27 mouse cellular contexts compared by ENCODE assay signal in the genomic region with DNA sequence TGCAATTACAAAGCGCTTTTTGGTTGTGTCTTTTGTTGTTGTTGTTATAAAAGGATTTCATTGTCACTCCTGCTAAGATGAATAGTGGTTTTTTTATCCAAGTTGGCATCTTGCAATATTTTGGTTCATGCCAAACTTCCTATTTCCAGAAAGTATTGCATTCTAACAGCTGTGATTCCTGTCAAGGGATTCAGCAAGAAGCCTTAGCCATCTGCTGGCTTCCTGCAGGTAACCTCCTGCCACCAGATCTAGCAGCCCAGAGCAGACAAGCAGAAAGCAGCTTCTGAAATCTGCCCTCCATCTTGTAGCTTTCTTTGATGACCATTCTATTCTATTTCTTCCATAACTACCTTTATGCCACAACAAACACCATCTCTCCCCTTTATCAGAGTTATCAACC.
DNase-seq lines count a peak whose midpoint lies in the region; ATAC-seq and TF ChIP-seq lines count a peak whose summit lies in the region.
"Had no signal": no experiment of that assay in that cellular context is flagged by ENCODE, and none has a peak within 500 bp of the region (broad histone marks: within the 10 kb centered on the region; RNA-seq: fewer than 3 reads in every experiment).

No protein-coding gene starts in this region.

- H3K4me2 ChIP-seq in midbrain, postnatal 0 days (ENCODE audit: low read depth, low read length, poor library complexity, severe bottlenecking) = no peak overlapping the region
- no peak overlapping the region for H3K4me2 ChIP-seq in midbrain, embryonic 14.5 days (ENCODE audit: low read length)
- H3K4me2 ChIP-seq: embryonic facial prominence, embryonic 15.5 days; forebrain, embryonic 12.5 days; heart, embryonic 15.5 days; hindbrain, embryonic 13.5 days; limb, embryonic 12.5 days; liver, embryonic 15.5 days; lung, embryonic 14.5 days; midbrain, embryonic 15.5 days had no signal

- no peaks in the 10 kb centered on the region for H3K4me1 ChIP-seq in midbrain, postnatal 0 days (ENCODE audit: insufficient read depth, low read length)
- H3K4me1 ChIP-seq in midbrain, embryonic 14.5 days (ENCODE audit: control insufficient read depth, insufficient read depth, low read length) = no peaks in the 10 kb centered on the region
- H3K4me1 ChIP-seq: embryonic facial prominence, embryonic 15.5 days; forebrain, embryonic 12.5 days; heart, embryonic 10.5 days; heart, embryonic 15.5 days; hindbrain, embryonic 13.5 days; limb, embryonic 12.5 days; liver, embryonic 15.5 days; midbrain, embryonic 15.5 days had no signal

- H3K9ac ChIP-seq in midbrain, postnatal 0 days (replicated peaks; ENCODE audit: low read length, poor library complexity, severe bottlenecking) = no peak overlapping the region
- H3K9ac ChIP-seq in midbrain, embryonic 14.5 days (replicated peaks; ENCODE audit: low read length) = no peak overlapping the region
- H3K9ac ChIP-seq: embryonic facial prominence, embryonic 15.5 days; forebrain, embryonic 12.5 days; heart, embryonic 15.5 days; hindbrain, embryonic 13.5 days; limb, embryonic 12.5 days; liver, embryonic 15.5 days; lung, embryonic 14.5 days; midbrain, embryonic 15.5 days had no signal

- no peak overlapping the region for H3K27ac ChIP-seq in midbrain, postnatal 0 days (ENCODE audit: low read depth, low read length)
- no peak overlapping the region for H3K27ac ChIP-seq in midbrain, embryonic 14.5 days (replicated peaks; ENCODE audit: low read depth, low read length)
- H3K27ac ChIP-seq: embryonic facial prominence, embryonic 15.5 days; forebrain, embryonic 12.5 days; heart, embryonic 10.5 days; heart, embryonic 15.5 days; hindbrain, embryonic 13.5 days; limb, embryonic 12.5 days; liver, embryonic 15.5 days; midbrain, embryonic 15.5 days had no signal

- H3K27me3 ChIP-seq in midbrain, postnatal 0 days (ENCODE audit: insufficient read depth, low read length) = no peaks in the 10 kb centered on the region
- no peaks in the 10 kb centered on the region for H3K27me3 ChIP-seq in midbrain, embryonic 14.5 days (ENCODE audit: control insufficient read depth, insufficient read depth, low read length)
- H3K27me3 ChIP-seq: embryonic facial prominence, embryonic 15.5 days; forebrain, embryonic 12.5 days; heart, embryonic 15.5 days; hindbrain, embryonic 13.5 days; liver, embryonic 15.5 days; midbrain, embryonic 15.5 days had no signal

- no peak overlapping the region for H3K4me3 ChIP-seq in midbrain, postnatal 0 days (ENCODE audit: low read depth, low read length)
- H3K4me3 ChIP-seq in midbrain, embryonic 14.5 days (replicated peaks; ENCODE audit: low read depth, low read length) = no peak overlapping the region
- H3K4me3 ChIP-seq: embryonic facial prominence, embryonic 15.5 days; forebrain, embryonic 12.5 days; heart, embryonic 10.5 days; heart, embryonic 15.5 days; hindbrain, embryonic 13.5 days; limb, embryonic 12.5 days; liver, embryonic 15.5 days; midbrain, embryonic 15.5 days had no signal

- WGBS in midbrain, postnatal 0 days = 88% methylated on average over 1 of the region's 1 CpGs
- 88% methylated on average over 1 of the region's 1 CpGs for WGBS in midbrain, embryonic 14.5 days

- TF ChIP-seq CTCF in midbrain, postnatal 0 days (IDR thresholded peaks at IDR 0.05) = no peak

- no peaks in the 10 kb centered on the region for H3K36me3 ChIP-seq in midbrain, postnatal 0 days (ENCODE audit: insufficient read depth, low read length)
- no peaks in the 10 kb centered on the region for H3K36me3 ChIP-seq in midbrain, embryonic 14.5 days (ENCODE audit: control insufficient read depth, insufficient read depth, low read length)
- H3K36me3 ChIP-seq: embryonic facial prominence, embryonic 15.5 days; forebrain, embryonic 12.5 days; heart, embryonic 10.5 days; heart, embryonic 15.5 days; hindbrain, embryonic 13.5 days; limb, embryonic 12.5 days; liver, embryonic 15.5 days; midbrain, embryonic 15.5 days had no signal

- no peak for ATAC-seq in midbrain, postnatal 0 days (ENCODE audit: low FRiP score)
- no peak for ATAC-seq in midbrain, embryonic 14.5 days (ENCODE audit: low FRiP score, low TSS enrichment)
- no peak for ATAC-seq in activated CD4-positive, CD25-positive, alpha-beta regulatory T cell, adult 4 months
- ATAC-seq: CD4-positive, CD25-positive, alpha-beta regulatory T cell, adult 4 months; intestine, postnatal 0 days; midbrain, embryonic 15.5 days had no signal

- peak; percentile 42 for DNase-seq in midbrain, postnatal 0 days (ENCODE audit: low spot score)
- DNase-seq in midbrain, embryonic 14.5 days = no peak
- peak; percentile 81 for DNase-seq in cerebellum, adult 11-12 months
- DNase-seq in cerebellum, adult 9-11 months = peak; percentile 84
- no peak for DNase-seq in layer of hippocampus, postnatal 14 days (ENCODE audit: low spot score in 2 of 2)
- no peak for DNase-seq in adrenal gland, postnatal 36 days
- DNase-seq: adrenal gland, adult 2 months; gastrocnemius, postnatal 25 days; heart, adult 11 months; kidney, postnatal 14 days; layer of hippocampus, postnatal 36 days; lung, embryonic 14.5 days; lung, postnatal 14 days; right cerebral cortex, adult 18-20 months; spleen, adult 18-20 months; thymus, postnatal 25 days had no signal

- no peaks in the 10 kb centered on the region for H3K9me3 ChIP-seq in midbrain, postnatal 0 days (ENCODE audit: low read length)
- no peaks in the 10 kb centered on the region for H3K9me3 ChIP-seq in midbrain, embryonic 14.5 days (ENCODE audit: control insufficient read depth, low read length)
- H3K9me3 ChIP-seq: embryonic facial prominence, embryonic 15.5 days; forebrain, embryonic 12.5 days; heart, embryonic 10.5 days; heart, embryonic 15.5 days; hindbrain, embryonic 13.5 days; limb, embryonic 12.5 days; liver, embryonic 15.5 days; midbrain, embryonic 15.5 days had no signal

Comparison
In these comparisons a context has a peak if more than half of its experiments do, and no peak if none do; other contexts are left out.
1. DNase-seq: peak in midbrain, postnatal 0 days (single experiment), cerebellum, adult 11-12 months (single experiment) and cerebellum, adult 9-11 months (single experiment); none in midbrain, embryonic 14.5 days (single experiment), layer of hippocampus, postnatal 14 days (0 of 2) and adrenal gland, postnatal 36 days (0 of 2).